Mouse (Mus musculus): Measurements from ENCODE around the gene Dapk2.

DNA sequence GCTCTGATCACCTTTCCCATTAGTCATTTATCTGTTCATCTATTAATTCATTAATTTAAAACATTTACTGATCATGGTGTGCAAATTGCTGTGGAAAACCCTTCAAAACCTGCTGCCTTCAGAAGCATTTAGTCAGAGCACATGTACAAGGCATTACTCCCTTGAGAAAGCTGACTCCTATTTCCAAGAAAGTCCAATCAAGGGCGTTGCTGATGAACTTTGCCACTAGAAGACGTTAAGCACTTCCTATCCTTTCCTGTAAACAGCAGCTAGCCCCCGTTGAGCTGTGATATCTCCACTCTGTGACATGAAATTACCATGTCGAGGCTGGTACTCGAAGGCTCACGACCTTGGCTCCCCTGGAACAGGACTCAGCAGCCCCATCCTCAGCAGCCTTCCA is 43.6 kb downstream of the Dapk2 start:
- no peak for TF ChIP-seq CTCF (IDR thresholded peaks at IDR 0.05; ENCODE audit: low read depth, low read length)
- no peak for TF ChIP-seq TAL1 (conservative IDR thresholded peaks at IDR 0.05; ENCODE audit: low read depth, low read length)
- no peak for TF ChIP-seq POLR2AphosphoS5 (IDR thresholded peaks at IDR 0.05; ENCODE audit: insufficient replicate concordance, low read depth, low read length)
- no peak for TF ChIP-seq GATA1 (IDR thresholded peaks at IDR 0.05; ENCODE audit: borderline replicate concordance, low read length)
- no peak for TF ChIP-seq GATA2 (IDR thresholded peaks at IDR 0.05; ENCODE audit: borderline replicate concordance, low read depth, low read length)

Measured in G1E (cell line).